Mouse (Mus musculus) forelimb bud, embryonic 11.5 days (tissue): Measurements from ENCODE around the gene 2010315B03Rik.

Experiments
- DNase-seq: peaks from one replicate; pipeline ENCODE4 v3.0.0-alpha.2; 2012; ENCODE audit warnings: low read depth, low spot score

Gene 2010315B03Rik

GRCm38 (mm10) chr9:124312171-124313142 is at the start of gene 2010315B03Rik:
Gene 2010315B03Rik (minus strand): TSS chr9:124312696.
- peak; percentile 82 for DNase-seq

- DNase-seq, result no peak
Observed at GRCm38 (mm10) chr9:124311502-124311901, 994 bp downstream of the 2010315B03Rik start.

GRCm38 (mm10) chr9:124288329-124288728 is 24.2 kb downstream of the 2010315B03Rik start:
- DNase-seq, result no peak

GRCm38 (mm10) chr9:124281912-124282686 is 30.4 kb downstream of the 2010315B03Rik start:
- DNase-seq, result peak; percentile 87

- DNase-seq, result peak; percentile 20
Observed at GRCm38 (mm10) chr9:124281448-124281791, 31.1 kb downstream of the 2010315B03Rik start.

- DNase-seq, result no peak
Observed at GRCm38 (mm10) chr9:124280576-124281447, 31.7 kb downstream of the 2010315B03Rik start.

- DNase-seq, result no peak
Observed at GRCm38 (mm10) chr9:124279300-124279699, 33.2 kb downstream of the 2010315B03Rik start.

- DNase-seq, result no peak
Observed at GRCm38 (mm10) chr9:124275064-124275463, 37.4 kb downstream of the 2010315B03Rik start.

- DNase-seq, result no peak
Observed at GRCm38 (mm10) chr9:124273172-124273571, 39.3 kb downstream of the 2010315B03Rik start.

GRCm38 (mm10) chr9:124267929-124268328 is 44.6 kb downstream of the 2010315B03Rik start:
- no peak for DNase-seq

- DNase-seq, result no peak
Observed at GRCm38 (mm10) chr9:124267493-124267892, 45.0 kb downstream of the 2010315B03Rik start.

- DNase-seq, result no peak
Observed at GRCm38 (mm10) chr9:124262987-124263717, 49.3 kb downstream of the 2010315B03Rik start.

GRCm38 (mm10) chr9:124258067-124258556 is 54.4 kb downstream of the 2010315B03Rik start:
- DNase-seq, result no peak

GRCm38 (mm10) chr9:124257200-124258066 is 55.1 kb downstream of the 2010315B03Rik start:
- DNase-seq, result peak; percentile 95

GRCm38 (mm10) chr9:124256271-124257199 is 56.0 kb downstream of the 2010315B03Rik start:
- peak; percentile 75 for DNase-seq

GRCm38 (mm10) chr9:124251438-124251837 is 61.1 kb downstream of the 2010315B03Rik start:
- no peak for DNase-seq
